Mouse (Mus musculus): ENCODE measurements around the gene Rsbn1. TPM values are rescaled to one million over a fixed set of nuclear protein-coding genes. Genes with fewer than 3 reads are reported as not detected.

The Rsbn1 gene
- polyA plus RNA-seq, 1 experiment: 22.1 TPM

GRCm38 (mm10) chr3:103985194-103985593 lies 71.3 kb downstream of the Rsbn1 start:
- no peaks in the 10 kb centered on the region for H3K4me1 ChIP-seq (ENCODE audit: control insufficient read depth, insufficient read depth, low read length)
- H3K36me3 ChIP-seq (ENCODE audit: control insufficient read depth, insufficient read depth, low read length): peaks cover 6% of the 10 kb centered on the region
- TF ChIP-seq CTCF (IDR thresholded peaks at IDR 0.05; ENCODE audit: control insufficient read depth, insufficient read depth, insufficient replicate concordance, low read depth, low read length): no peak
- no peak overlapping the region for H3K4me3 ChIP-seq (ENCODE audit: control insufficient read depth, low read depth, low read length)
- no peaks in the 10 kb centered on the region for H3K27me3 ChIP-seq (ENCODE audit: control insufficient read depth, insufficient read depth, low read length)
- no peak overlapping the region for H3K27ac ChIP-seq (ENCODE audit: control insufficient read depth, insufficient read depth, low read depth, low read length)

- peaks cover 6% of the 10 kb centered on the region for H3K36me3 ChIP-seq (ENCODE audit: control insufficient read depth, insufficient read depth, low read length)
- TF ChIP-seq POLR2A (IDR thresholded peaks at IDR 0.05; ENCODE audit: control insufficient read depth, low read depth, low read length): no peak
- TF ChIP-seq CTCF (IDR thresholded peaks at IDR 0.05; ENCODE audit: control insufficient read depth, insufficient read depth, insufficient replicate concordance, low read depth, low read length): no peak
- no peaks in the 10 kb centered on the region for H3K27me3 ChIP-seq (ENCODE audit: control insufficient read depth, insufficient read depth, low read length)
- no peak overlapping the region for H3K4me3 ChIP-seq (ENCODE audit: control insufficient read depth, low read depth, low read length)
- no peak overlapping the region for H3K27ac ChIP-seq (ENCODE audit: control insufficient read depth, insufficient read depth, low read depth, low read length)
- H3K4me1 ChIP-seq (ENCODE audit: control insufficient read depth, insufficient read depth, low read length): no peaks in the 10 kb centered on the region
Measured at GRCm38 (mm10) chr3:103987831-103988432, 74.0 kb downstream of the Rsbn1 start.

- no peak for TF ChIP-seq POLR2A (IDR thresholded peaks at IDR 0.05; ENCODE audit: control insufficient read depth, low read depth, low read length)
- no peak for TF ChIP-seq CTCF (IDR thresholded peaks at IDR 0.05; ENCODE audit: control insufficient read depth, insufficient read depth, insufficient replicate concordance, low read depth, low read length)
- Histone ChIP-seq H3K27me3 (ENCODE audit: control insufficient read depth, insufficient read depth, low read length) (no peaks in the 10 kb centered on the region), H3K27ac (ENCODE audit: control insufficient read depth, insufficient read depth, low read depth, low read length) (no peak overlapping the region), H3K4me3 (ENCODE audit: control insufficient read depth, low read depth, low read length) (no peak overlapping the region; the same call in 1 of the 2 replicates), H3K4me1 (ENCODE audit: control insufficient read depth, insufficient read depth, low read length) (no peaks in the 10 kb centered on the region), H3K36me3 (ENCODE audit: control insufficient read depth, insufficient read depth, low read length) (peaks cover 4% of the 10 kb centered on the region)
Measured at GRCm38 (mm10) chr3:103989352-103989751, 75.4 kb downstream of the Rsbn1 start.

- Histone ChIP-seq H3K27me3 (ENCODE audit: control insufficient read depth, insufficient read depth, low read length) (no peaks in the 10 kb centered on the region), H3K36me3 (ENCODE audit: control insufficient read depth, insufficient read depth, low read length) (peaks cover 1% of the 10 kb centered on the region), H3K4me1 (ENCODE audit: control insufficient read depth, insufficient read depth, low read length) (no peaks in the 10 kb centered on the region), H3K27ac (ENCODE audit: control insufficient read depth, insufficient read depth, low read depth, low read length) (no peak overlapping the region), H3K4me3 (ENCODE audit: control insufficient read depth, low read depth, low read length) (no peak overlapping the region)
- no peak for TF ChIP-seq CTCF (IDR thresholded peaks at IDR 0.05; ENCODE audit: control insufficient read depth, insufficient read depth, insufficient replicate concordance, low read depth, low read length)
- TF ChIP-seq POLR2A (IDR thresholded peaks at IDR 0.05; ENCODE audit: control insufficient read depth, low read depth, low read length): no peak
Measured at GRCm38 (mm10) chr3:103991271-103991670, 77.4 kb downstream of the Rsbn1 start.

- no peak for TF ChIP-seq CTCF (IDR thresholded peaks at IDR 0.05; ENCODE audit: control insufficient read depth, insufficient read depth, insufficient replicate concordance, low read depth, low read length)
- TF ChIP-seq POLR2A (IDR thresholded peaks at IDR 0.05; ENCODE audit: control insufficient read depth, low read depth, low read length): no peak
- H3K27me3 ChIP-seq (ENCODE audit: control insufficient read depth, insufficient read depth, low read length): no peaks in the 10 kb centered on the region
- no peaks in the 10 kb centered on the region for H3K4me1 ChIP-seq (ENCODE audit: control insufficient read depth, insufficient read depth, low read length)
- H3K36me3 ChIP-seq (ENCODE audit: control insufficient read depth, insufficient read depth, low read length): peaks cover 4% of the 10 kb centered on the region
- H3K4me3 ChIP-seq (ENCODE audit: control insufficient read depth, low read depth, low read length): no peak overlapping the region
- H3K27ac ChIP-seq (ENCODE audit: control insufficient read depth, insufficient read depth, low read depth, low read length): no peak overlapping the region
Measured at GRCm38 (mm10) chr3:103998724-103999123, 84.8 kb downstream of the Rsbn1 start.

- H3K36me3 ChIP-seq (ENCODE audit: control insufficient read depth, insufficient read depth, low read length): peaks cover 5% of the 10 kb centered on the region
- no peak overlapping the region for H3K4me3 ChIP-seq (ENCODE audit: control insufficient read depth, low read depth, low read length)
- TF ChIP-seq POLR2A (IDR thresholded peaks at IDR 0.05; ENCODE audit: control insufficient read depth, low read depth, low read length) (no peak), CTCF (IDR thresholded peaks at IDR 0.05; ENCODE audit: control insufficient read depth, insufficient read depth, insufficient replicate concordance, low read depth, low read length) (no peak)
- no peaks in the 10 kb centered on the region for H3K4me1 ChIP-seq (ENCODE audit: control insufficient read depth, insufficient read depth, low read length)
- H3K27me3 ChIP-seq (ENCODE audit: control insufficient read depth, insufficient read depth, low read length): no peaks in the 10 kb centered on the region
- H3K27ac ChIP-seq (ENCODE audit: control insufficient read depth, insufficient read depth, low read depth, low read length): no peak overlapping the region
Measured at GRCm38 (mm10) chr3:104006896-104007466, 93.1 kb downstream of the Rsbn1 start.

- Histone ChIP-seq H3K4me1 (ENCODE audit: control insufficient read depth, insufficient read depth, low read length) (no peaks in the 10 kb centered on the region), H3K36me3 (ENCODE audit: control insufficient read depth, insufficient read depth, low read length) (peaks cover 5% of the 10 kb centered on the region)
- TF ChIP-seq CTCF (IDR thresholded peaks at IDR 0.05; ENCODE audit: control insufficient read depth, insufficient read depth, insufficient replicate concordance, low read depth, low read length) (no peak), POLR2A (IDR thresholded peaks at IDR 0.05; ENCODE audit: control insufficient read depth, low read depth, low read length) (no peak)
Measured at GRCm38 (mm10) chr3:104007479-104007878, 93.6 kb downstream of the Rsbn1 start.

More at GRCm38 (mm10) chr3:104007479-104007878, 93.6 kb downstream of the Rsbn1 start:
- no peak overlapping the region for H3K27ac ChIP-seq (ENCODE audit: control insufficient read depth, insufficient read depth, low read depth, low read length)
- no peaks in the 10 kb centered on the region for H3K27me3 ChIP-seq (ENCODE audit: control insufficient read depth, insufficient read depth, low read length)
- H3K4me3 ChIP-seq (ENCODE audit: control insufficient read depth, low read depth, low read length): no peak overlapping the region

All from testis, adult 2 months (tissue).